Mouse (Mus musculus) MEL (cell line): ENCODE measurements around the gene Gcnt4. TPM values are rescaled to one million over a fixed set of nuclear protein-coding genes. Genes with fewer than 3 reads are reported as not detected.

Source experiments
- DNase-seq: peaks from one replicate; pipeline ENCODE4 v3.0.0; 2011; ENCODE audit warnings: low read depth, low spot score
- H3K27ac ChIP-seq: 2 replicates; pipeline ENCODE4 v1.5.1; 2012; ENCODE audit warnings: low read depth, mild to moderate bottlenecking, control low read depth, low read length, moderate library complexity; ENCODE audit not compliant: control insufficient read depth
- H3K27me3 ChIP-seq, 2 experiments: fragments of 150-350 bp in 1 of 2; sonication (generic) in 1 of 2; 2 replicates each; pipeline ENCODE4 v1.6.1; 2012; ENCODE audit warnings: low read length in 2 of 2, mild to moderate bottlenecking in 2 of 2, improper control_type of control experiment in 1 of 2, moderate library complexity in 1 of 2; ENCODE audit not compliant: insufficient read depth in 2 of 2, control insufficient read depth in 1 of 2
- H3K36me3 ChIP-seq, 2 experiments: 2 replicates each; pipeline ENCODE4 v1.6.1; 2012 to 2014; ENCODE audit warnings: low read length in 2 of 2, improper control_type of control experiment in 1 of 2, inconsistent platforms in 1 of 2, mild to moderate bottlenecking in 1 of 2; ENCODE audit not compliant: insufficient read depth in 2 of 2, control insufficient read depth in 1 of 2
- H3K4me1 ChIP-seq, 2 experiments: fragments of 150-350 bp in 1 of 2; sonication (generic) in 1 of 2; 2 replicates each; pipeline ENCODE4 v1.6.1; 2012; ENCODE audit warnings: low read length in 2 of 2, improper control_type of control experiment in 1 of 2, mild to moderate bottlenecking in 1 of 2; ENCODE audit not compliant: insufficient read depth in 2 of 2, control insufficient read depth in 1 of 2
- H3K4me3 ChIP-seq, 2 experiments: fragments of 150-350 bp in 1 of 2; sonication (generic) in 1 of 2; 2 replicates each; pipeline ENCODE4 v1.5.1; 2012; ENCODE audit warnings: low read depth in 2 of 2, low read length in 2 of 2, mild to moderate bottlenecking in 2 of 2, moderate library complexity in 2 of 2, control low read depth in 1 of 2, improper control_type of control experiment in 1 of 2; ENCODE audit not compliant: control insufficient read depth in 1 of 2, insufficient read depth in 1 of 2
- H3K79me2 ChIP-seq: 2 replicates; pipeline ENCODE4 v1.6.1; 2012; ENCODE audit warnings: mild to moderate bottlenecking, low read length, moderate library complexity; ENCODE audit not compliant: control insufficient read depth, poor library complexity, insufficient read depth
- H3K9ac ChIP-seq: 2 replicates; pipeline ENCODE4 v1.6.1; 2012; ENCODE audit warnings: low read depth, mild to moderate bottlenecking, control low read depth, low read length, moderate library complexity; ENCODE audit not compliant: control insufficient read depth, poor library complexity, severe bottlenecking
- H3K9me3 ChIP-seq: fragments of 150-350 bp; sonication (generic); replicated peaks from 2 replicates; pipeline ENCODE4 v1.6.1; 2012; ENCODE audit warnings: mild to moderate bottlenecking, low read length, improper control_type of control experiment, moderate library complexity; ENCODE audit not compliant: insufficient read depth
- BHLHE40 ChIP-seq: IDR thresholded peaks from 2 replicates; pipeline ENCODE4 v1.6.1; 2012; ENCODE audit warnings: low read depth, mild to moderate bottlenecking, inconsistent platforms, low read length, improper control_type of control experiment, borderline replicate concordance
- CHD2 ChIP-seq: IDR thresholded peaks from 2 replicates; pipeline ENCODE4 v1.6.1; 2011; ENCODE audit warnings: low read length, improper control_type of control experiment
- CTCF ChIP-seq, 3 experiments: IDR thresholded peaks in 2 of 3; conservative IDR thresholded peaks in 1 of 3; 2 replicates each; pipeline ENCODE4 v1.5.1; 2011 to 2012; ENCODE audit warnings: low read length in 3 of 3, low read depth in 2 of 3, mild to moderate bottlenecking in 2 of 3, improper control_type of control experiment in 1 of 3, inconsistent platforms in 1 of 3, mixed read lengths in 1 of 3, moderate library complexity in 1 of 3; ENCODE audit not compliant: control insufficient read depth in 1 of 3, insufficient read depth in 1 of 3, poor library complexity in 1 of 3, severe bottlenecking in 1 of 3
- E2F4 ChIP-seq: IDR thresholded peaks from 2 replicates; pipeline ENCODE4 v1.6.1; 2011; ENCODE audit warnings: low read depth, low read length, improper control_type of control experiment, borderline replicate concordance
- ELF1 ChIP-seq: IDR thresholded peaks from 2 replicates; pipeline ENCODE4 v1.6.1; 2014; ENCODE audit warnings: low read depth, mild to moderate bottlenecking, inconsistent platforms, low read length, improper control_type of control experiment, moderate library complexity
- EP300 ChIP-seq, 2 experiments: IDR thresholded peaks; 2 replicates each; pipeline ENCODE4 v1.6.1; 2011; ENCODE audit warnings: improper control_type of control experiment in 2 of 2, low read length in 2 of 2, low read depth in 1 of 2, mild to moderate bottlenecking in 1 of 2
- GATA1 ChIP-seq: IDR thresholded peaks from 2 replicates; pipeline ENCODE4 v1.6.1; 2011; ENCODE audit warnings: low read depth, low read length, improper control_type of control experiment
- HCFC1 ChIP-seq: IDR thresholded peaks from 2 replicates; pipeline ENCODE4 v1.6.1; 2012; ENCODE audit warnings: low read depth, mild to moderate bottlenecking, inconsistent platforms, low read length, improper control_type of control experiment, moderate library complexity
- MAFK ChIP-seq: IDR thresholded peaks from 2 replicates; pipeline ENCODE4 v1.6.1; 2011; ENCODE audit warnings: low read depth, mild to moderate bottlenecking, low read length, improper control_type of control experiment, borderline replicate concordance
- MEF2A ChIP-seq: IDR thresholded peaks from 2 replicates; pipeline ENCODE4 v1.6.1; 2014; ENCODE audit warnings: low read depth, mild to moderate bottlenecking, inconsistent platforms, low read length, improper control_type of control experiment; ENCODE audit not compliant: poor library complexity, insufficient replicate concordance, severe bottlenecking; ENCODE audit errors: extremely low read depth
- MYB ChIP-seq: IDR thresholded peaks from 2 replicates; pipeline ENCODE4 v1.6.1; 2011; ENCODE audit warnings: mild to moderate bottlenecking, low read depth, low read length, improper control_type of control experiment
- MYC ChIP-seq: IDR thresholded peaks from 2 replicates; pipeline ENCODE4 v1.6.1; 2011; ENCODE audit warnings: low read depth, mild to moderate bottlenecking, low read length, improper control_type of control experiment, moderate library complexity
- NELFE ChIP-seq: IDR thresholded peaks from 2 replicates; pipeline ENCODE4 v1.6.1; 2011; ENCODE audit warnings: low read depth, low read length, improper control_type of control experiment
- POLR2AphosphoS5 ChIP-seq: IDR thresholded peaks from 2 replicates; pipeline ENCODE4 v1.6.1; 2012; ENCODE audit warnings: low read depth, borderline replicate concordance, mild to moderate bottlenecking, inconsistent platforms, low read length, moderate library complexity, mixed read lengths
- RCOR1 ChIP-seq: IDR thresholded peaks from 2 replicates; pipeline ENCODE4 v1.6.1; 2012; ENCODE audit warnings: low read depth, mild to moderate bottlenecking, inconsistent platforms, low read length, improper control_type of control experiment
- SIN3A ChIP-seq: IDR thresholded peaks from 2 replicates; pipeline ENCODE4 v1.6.1; 2012; ENCODE audit warnings: low read length, improper control_type of control experiment, inconsistent platforms
- TAL1 ChIP-seq: IDR thresholded peaks from 2 replicates; pipeline ENCODE4 v1.6.1; 2012; ENCODE audit warnings: mild to moderate bottlenecking, inconsistent platforms, low read length, moderate library complexity, mixed read lengths
- TCF12 ChIP-seq: IDR thresholded peaks from 2 replicates; pipeline ENCODE4 v1.6.1; 2014; ENCODE audit warnings: low read depth, mild to moderate bottlenecking, inconsistent platforms, low read length, improper control_type of control experiment, moderate library complexity
- USF1 ChIP-seq: IDR thresholded peaks from 2 replicates; pipeline ENCODE4 v1.6.1; 2014; ENCODE audit warnings: low read depth, mild to moderate bottlenecking, inconsistent platforms, low read length, improper control_type of control experiment, moderate library complexity
- ZMIZ1 ChIP-seq: IDR thresholded peaks from 2 replicates; pipeline ENCODE4 v1.6.1; 2012; ENCODE audit warnings: low read depth, mild to moderate bottlenecking, inconsistent platforms, low read length, improper control_type of control experiment, moderate library complexity
- polyA plus RNA-seq, 2 experiments: library from polyadenylated mRNA; stranded (reverse) in 1 of 2; unstranded in 1 of 2; fragments of >175 nt in 1 of 2; fragments of >200 nt in 1 of 2; gene quantifications; 2 replicates each; pipeline versions ENCODE4 v1.2.1 to v1.2.4; 2012; ENCODE audit warnings: low replicate concordance in 2 of 2, low read depth in 1 of 2; ENCODE audit not compliant: insufficient read length in 2 of 2, insufficient read depth in 1 of 2, missing spikeins in 1 of 2
- total RNA-seq: library from RNA; depleted of rRNA; stranded (reverse); fragments of 300-350 nt; gene quantifications from 2 replicates; pipeline ENCODE4 v1.2.3, GENCODE M21; 2012

The Gcnt4 gene
- total and polyA plus RNA-seq, 3 experiments: not detected

- H3K4me3 ChIP-seq: no peak overlapping the region
- no peak overlapping the region for H3K27ac ChIP-seq
- no peaks in the 10 kb centered on the region; the same call in 1 of the 2 replicates for H3K79me2 ChIP-seq
- no peak for TF ChIP-seq MAFK
- no peak for TF ChIP-seq HCFC1
- no peak for TF ChIP-seq MYC
- TF ChIP-seq GATA1: no peak
- no peak for TF ChIP-seq RCOR1
- no peak for TF ChIP-seq CHD2
- TF ChIP-seq POLR2AphosphoS5: no peak
- no peak for TF ChIP-seq TAL1
- no peak for TF ChIP-seq USF1
- TF ChIP-seq MYB: no peak
- TF ChIP-seq SIN3A: no peak
- no peak for TF ChIP-seq ELF1
- TF ChIP-seq MEF2A: no peak
- TF ChIP-seq ZMIZ1: no peak
- no peak for TF ChIP-seq BHLHE40
- TF ChIP-seq TCF12: no peak
- TF ChIP-seq CTCF (IDR thresholded peaks at IDR 0.05 in 2 of 3, conservative IDR thresholded peaks at IDR 0.05 in 1 of 3; ENCODE audit: control insufficient read depth in 1 of 3, insufficient read depth in 1 of 3, low read depth in 2 of 3, low read length in 3 of 3, poor library complexity in 1 of 3, severe bottlenecking in 1 of 3): no peak
- no peak for TF ChIP-seq E2F4
- TF ChIP-seq NELFE: no peak
- TF ChIP-seq EP300 (IDR thresholded peaks at IDR 0.05; ENCODE audit: low read depth in 1 of 2, low read length in 2 of 2): no peak
- H3K9me3 ChIP-seq: no peaks in the 10 kb centered on the region
- no peak for DNase-seq
- H3K27me3 ChIP-seq: no peaks in the 10 kb centered on the region; a peak in 1 of 4 replicates
- H3K9ac ChIP-seq: no peak overlapping the region
- 0 out of 4 replicates have a peak, but pooled peaks cover 0 to 3% of the 10 kb centered on the region in 2 experiments for H3K4me1 ChIP-seq
- H3K36me3 ChIP-seq: peaks cover 0 to 2% of the 10 kb centered on the region in 2 experiments; a peak in 1 of 4 replicates
These were observed 40.5 kb downstream of the Gcnt4 start for GRCm38 (mm10) chr13:96964981-96965380.
